Mouse (Mus musculus): ENCODE results near the gene Psmc3. TPM values are rescaled to one million over a fixed set of nuclear protein-coding genes. Genes with fewer than 3 reads are reported as not detected.
A peak's percentile ranks its signal among the peaks of the same experiment; 100 is the strongest.

Gene Psmc3
- polyA plus RNA-seq, 1 experiment, result 124 TPM

- Histone ChIP-seq H3K4me1 (ENCODE audit: control insufficient read depth, insufficient read depth, low read length) (peaks cover 14% of the 10 kb centered on the region), H3K4me3 (ENCODE audit: insufficient read depth, low read length) (no peak overlapping the region), H3K27ac (ENCODE audit: insufficient read depth, low read depth, low read length) (no peak overlapping the region)
Observed at GRCm38 (mm10) chr2:91078314-91079025, 24.7 kb downstream of the Psmc3 start.

GRCm38 (mm10) chr2:91079026-91079384 lies 25.2 kb downstream of the Psmc3 start:
- H3K4me3 ChIP-seq (ENCODE audit: insufficient read depth, low read length), result no peak overlapping the region
- no peak for TF ChIP-seq POLR2A (IDR thresholded peaks at IDR 0.05; ENCODE audit: borderline replicate concordance, low read depth, low read length)
- TF ChIP-seq CTCF (IDR thresholded peaks at IDR 0.05; ENCODE audit: low read depth, low read length), result no peak
- no peak overlapping the region for H3K27ac ChIP-seq (ENCODE audit: insufficient read depth, low read depth, low read length)
- peaks cover 16% of the 10 kb centered on the region for H3K4me1 ChIP-seq (ENCODE audit: control insufficient read depth, insufficient read depth, low read length)

More at GRCm38 (mm10) chr2:91078314-91079025, 24.7 kb downstream of the Psmc3 start:
- no peak for TF ChIP-seq CTCF (IDR thresholded peaks at IDR 0.05; ENCODE audit: low read depth, low read length)
- TF ChIP-seq POLR2A (IDR thresholded peaks at IDR 0.05; ENCODE audit: borderline replicate concordance, low read depth, low read length), result no peak

GRCm38 (mm10) chr2:91080784-91081513 lies 27.1 kb downstream of the Psmc3 start:
- Histone ChIP-seq H3K27ac (ENCODE audit: insufficient read depth, low read depth, low read length) (peak overlapping the region; percentile 100), H3K4me1 (ENCODE audit: control insufficient read depth, insufficient read depth, low read length) (peaks cover 30% of the 10 kb centered on the region), H3K4me3 (ENCODE audit: insufficient read depth, low read length) (peak overlapping the region; percentile 40)
- TF ChIP-seq CTCF (IDR thresholded peaks at IDR 0.05; ENCODE audit: low read depth, low read length), result no peak
- no peak for TF ChIP-seq POLR2A (IDR thresholded peaks at IDR 0.05; ENCODE audit: borderline replicate concordance, low read depth, low read length)

- TF ChIP-seq CTCF (IDR thresholded peaks at IDR 0.05; ENCODE audit: low read depth, low read length), result no peak
- no peak for TF ChIP-seq POLR2A (IDR thresholded peaks at IDR 0.05; ENCODE audit: borderline replicate concordance, low read depth, low read length)
- Histone ChIP-seq H3K4me1 (ENCODE audit: control insufficient read depth, insufficient read depth, low read length) (peaks cover 38% of the 10 kb centered on the region), H3K27ac (ENCODE audit: insufficient read depth, low read depth, low read length) (peak within 1 kb of the TSS; percentile 100), H3K4me3 (ENCODE audit: insufficient read depth, low read length) (peak within 1 kb of the TSS; percentile 74)
Observed at GRCm38 (mm10) chr2:91081775-91082695, 28.2 kb downstream of the Psmc3 start, which contains the start of gene Spi1. TSS of gene Spi1 (plus strand) at chr2:91082390.

GRCm38 (mm10) chr2:91082844-91083243 lies 29.0 kb downstream of the Psmc3 start:
- Histone ChIP-seq H3K4me1 (ENCODE audit: control insufficient read depth, insufficient read depth, low read length) (peaks cover 46% of the 10 kb centered on the region), H3K4me3 (ENCODE audit: insufficient read depth, low read length) (peak overlapping the region; percentile 74), H3K27ac (ENCODE audit: insufficient read depth, low read depth, low read length) (peak overlapping the region; percentile 100)
- TF ChIP-seq POLR2A (IDR thresholded peaks at IDR 0.05; ENCODE audit: borderline replicate concordance, low read depth, low read length) (peak; percentile 83; the same call in 1 of the 2 replicates), CTCF (IDR thresholded peaks at IDR 0.05; ENCODE audit: low read depth, low read length) (no peak)

GRCm38 (mm10) chr2:91083366-91083940 lies 29.6 kb downstream of the Psmc3 start:
- TF ChIP-seq CTCF (IDR thresholded peaks at IDR 0.05; ENCODE audit: low read depth, low read length), result no peak
- TF ChIP-seq POLR2A (IDR thresholded peaks at IDR 0.05; ENCODE audit: borderline replicate concordance, low read depth, low read length), result no peak
- Histone ChIP-seq H3K4me3 (ENCODE audit: insufficient read depth, low read length) (peak overlapping the region; percentile 74), H3K4me1 (ENCODE audit: control insufficient read depth, insufficient read depth, low read length) (peaks cover 52% of the 10 kb centered on the region), H3K27ac (ENCODE audit: insufficient read depth, low read depth, low read length) (peak overlapping the region; percentile 99)

GRCm38 (mm10) chr2:91084179-91084820 lies 30.5 kb downstream of the Psmc3 start:
- TF ChIP-seq CTCF (IDR thresholded peaks at IDR 0.05; ENCODE audit: low read depth, low read length) (no peak), POLR2A (IDR thresholded peaks at IDR 0.05; ENCODE audit: borderline replicate concordance, low read depth, low read length) (no peak)
- Histone ChIP-seq H3K4me3 (ENCODE audit: insufficient read depth, low read length) (peak overlapping the region; percentile 74), H3K4me1 (ENCODE audit: control insufficient read depth, insufficient read depth, low read length) (peaks cover 60% of the 10 kb centered on the region), H3K27ac (ENCODE audit: insufficient read depth, low read depth, low read length) (peak overlapping the region; percentile 99)

- Histone ChIP-seq H3K4me1 (ENCODE audit: control insufficient read depth, insufficient read depth, low read length) (peaks cover 64% of the 10 kb centered on the region), H3K4me3 (ENCODE audit: insufficient read depth, low read length) (peak overlapping the region; percentile 38), H3K27ac (ENCODE audit: insufficient read depth, low read depth, low read length) (peak overlapping the region; percentile 99)
- TF ChIP-seq CTCF (IDR thresholded peaks at IDR 0.05; ENCODE audit: low read depth, low read length), result no peak
- no peak for TF ChIP-seq POLR2A (IDR thresholded peaks at IDR 0.05; ENCODE audit: borderline replicate concordance, low read depth, low read length)
Observed at GRCm38 (mm10) chr2:91085494-91086391, 31.9 kb downstream of the Psmc3 start.
